Mouse (Mus musculus): ENCODE data around the gene Cd63. TPM values are rescaled to one million over a fixed set of nuclear protein-coding genes. Genes with fewer than 3 reads are reported as not detected.

Cd63 gene
- total RNA-seq, 2 experiments from 2014 or later = 101 to 160 TPM

Other genes starting within 250 kb of the Cd63 start
- gene Suox, start 226.9 kb upstream of the Cd63 start, total RNA-seq (2021) = 10 to 100 TPM; 27.7 to 28.3 TPM
- gene Rab5b, start 204.7 kb upstream of the Cd63 start, total RNA-seq (2021) = 10 to 100 TPM; 90.8 to 92.1 TPM
- not detected for gene Pmel, start 196.8 kb upstream of the Cd63 start, total RNA-seq (2021)
- gene Cdk2, start 196.0 kb upstream of the Cd63 start, total RNA-seq (2021) = 1 to 10 TPM; 2.3 to 2.7 TPM
- 1 to 10 TPM; 7.8 to 8.5 TPM for gene Dgka, start 156.1 kb upstream of the Cd63 start, total RNA-seq (2021)
- 10 to 100 TPM; 12.0 to 12.4 TPM for gene Pym1, start 153.1 kb upstream of the Cd63 start, total RNA-seq (2021)
- gene Mmp19, start 110.1 kb upstream of the Cd63 start, total RNA-seq (2021) = 1 to 10 TPM; 1.1 to 1.9 TPM
- gene Dnajc14, start 96.9 kb upstream of the Cd63 start, total RNA-seq (2021) = 10 to 100 TPM; 20.8 to 25.4 TPM
- 1 to 10 TPM; 2.1 to 2.3 TPM for gene Tmem198b, start 96.6 kb upstream of the Cd63 start, total RNA-seq (2021)
- gene Sarnp, start 83.7 kb upstream of the Cd63 start, total RNA-seq (2021) = 10 to 100 TPM; 26.1 to 30.7 TPM
- 1 to 10 TPM; 3.1 to 3.8 TPM for gene Ormdl2, start 79.3 kb upstream of the Cd63 start, total RNA-seq (2021)
- 1 to 10 TPM; 2.8 to 8.0 TPM for gene Gdf11, start 9.3 kb upstream of the Cd63 start, total RNA-seq (2021)
- 1 to 10 TPM; 3.1 to 3.9 TPM for gene Rdh5, start 21.9 kb downstream of the Cd63 start, total RNA-seq (2021)
- gene Bloc1s1, start 23.0 kb downstream of the Cd63 start, total RNA-seq (2021) = 100 to 1,000 TPM; 153 to 154 TPM
- 10 to 100 TPM; 40.4 to 60.8 TPM for gene Itga7, start 32.8 kb downstream of the Cd63 start, total RNA-seq (2021)
- gene Mettl7b, start 60.0 kb downstream of the Cd63 start, total RNA-seq (2021) = under 1 TPM in 1 of 2 experiments, not detected in 1; 0.24 TPM
- gene Olfr9, start 88.4 kb downstream of the Cd63 start, total RNA-seq (2021) = not detected
- not detected for gene Olfr763, start 109.8 kb downstream of the Cd63 start, total RNA-seq (2021)
- gene Olfr764-ps1, start 138.9 kb downstream of the Cd63 start, total RNA-seq (2021) = not detected
- not detected for gene Olfr765, start 149.0 kb downstream of the Cd63 start, total RNA-seq (2021)
- gene Olfr766-ps1, start 168.0 kb downstream of the Cd63 start, total RNA-seq (2021) = not detected
- gene Olfr767, start 181.9 kb downstream of the Cd63 start, total RNA-seq (2021) = not detected
- gene Olfr768, start 198.4 kb downstream of the Cd63 start, total RNA-seq (2021) = not detected
- not detected for gene Olfr769, start 216.9 kb downstream of the Cd63 start, total RNA-seq (2021)
- not detected for gene Olfr770, start 238.0 kb downstream of the Cd63 start, total RNA-seq (2021)